Mouse (Mus musculus): ENCODE measurements around the gene St3gal3.

Gene St3gal3

DNA sequence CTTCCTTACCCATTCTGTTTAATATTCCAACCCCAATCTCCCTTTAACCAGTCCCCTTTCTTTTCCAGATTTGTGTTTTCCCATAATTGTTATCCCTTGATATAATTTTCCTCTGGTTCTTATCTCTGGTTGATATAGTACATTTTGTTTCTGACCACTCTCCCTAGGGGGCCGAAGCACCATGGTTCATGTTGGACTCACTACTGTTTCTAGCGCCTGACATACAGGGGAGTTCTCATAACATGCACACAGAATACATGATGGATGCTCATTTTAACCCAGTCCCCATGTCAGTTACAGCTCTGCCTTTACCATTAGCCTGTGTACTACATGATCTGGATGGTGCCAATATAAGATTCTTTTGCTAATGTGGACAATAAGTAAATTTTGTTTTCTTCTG, 246.8 kb downstream of the St3gal3 start:
- DNase-seq = peak; percentile 67

DNA sequence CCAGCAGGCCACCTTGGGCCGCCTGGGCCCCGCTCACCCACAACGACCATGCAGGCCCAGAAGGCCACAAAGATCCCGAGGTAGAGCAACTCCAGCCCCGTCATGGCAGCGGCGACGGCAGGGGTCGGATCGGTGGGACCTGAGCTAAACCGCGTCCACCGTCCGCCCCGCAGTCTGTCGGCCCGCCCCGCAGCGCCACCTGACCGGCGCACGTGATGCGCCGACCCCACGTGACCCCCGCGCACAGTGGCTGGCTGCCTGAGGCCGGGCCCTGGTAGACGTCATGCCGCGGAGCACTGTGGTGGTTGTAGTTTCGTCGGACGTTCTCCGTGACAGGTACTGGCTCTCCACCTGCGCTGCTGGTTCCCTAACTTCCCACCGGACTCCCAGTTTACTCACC, 247.6 kb downstream of the St3gal3 start, which contains the start of gene Atp6v0b:
Gene Atp6v0b, minus strand, starts transcription at position 201 of the 400 bp plus-strand sequence.
- DNase-seq = peak; percentile 95

DNA sequence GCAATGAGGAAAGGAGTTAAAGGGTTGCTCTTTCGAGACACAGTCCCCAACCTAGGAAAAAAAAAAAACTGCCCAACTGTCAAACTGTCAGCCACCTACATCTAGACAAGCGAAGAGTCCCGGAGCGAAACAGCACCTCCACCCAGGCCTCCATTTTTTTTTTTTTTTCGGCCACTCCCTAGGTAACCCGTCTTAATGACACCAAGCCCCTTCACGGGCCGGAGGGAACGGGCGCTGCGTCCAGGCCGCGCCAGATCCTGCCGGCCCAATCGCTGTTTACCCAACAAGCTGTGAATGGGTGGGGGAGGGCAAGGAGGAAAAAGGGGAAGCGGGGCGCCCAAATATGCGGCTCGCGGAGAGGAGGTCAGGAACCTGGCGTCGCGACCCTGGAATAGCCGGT, 248.1 kb downstream of the St3gal3 start:
- DNase-seq = peak; percentile 57

DNA sequence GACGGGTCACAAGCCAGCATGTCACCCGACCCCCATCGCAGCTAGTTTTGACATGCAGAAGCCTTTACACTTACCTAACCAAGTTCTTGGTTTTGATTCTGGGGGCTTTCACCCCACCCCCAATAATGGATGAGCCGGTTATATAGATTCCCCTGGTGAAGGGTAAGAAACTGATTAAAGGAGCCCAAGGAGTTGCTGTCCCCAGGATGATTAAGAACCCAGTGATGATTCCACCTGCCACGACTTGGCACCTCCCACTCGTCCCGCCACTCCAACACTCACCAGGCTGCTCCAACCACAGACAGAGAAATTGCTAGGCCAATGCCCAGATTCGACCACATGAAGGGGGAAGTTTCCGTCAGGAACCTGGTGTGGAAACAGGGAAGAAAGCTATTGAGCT, 248.7 kb downstream of the St3gal3 start:
- peak; percentile 64 for DNase-seq

DNA sequence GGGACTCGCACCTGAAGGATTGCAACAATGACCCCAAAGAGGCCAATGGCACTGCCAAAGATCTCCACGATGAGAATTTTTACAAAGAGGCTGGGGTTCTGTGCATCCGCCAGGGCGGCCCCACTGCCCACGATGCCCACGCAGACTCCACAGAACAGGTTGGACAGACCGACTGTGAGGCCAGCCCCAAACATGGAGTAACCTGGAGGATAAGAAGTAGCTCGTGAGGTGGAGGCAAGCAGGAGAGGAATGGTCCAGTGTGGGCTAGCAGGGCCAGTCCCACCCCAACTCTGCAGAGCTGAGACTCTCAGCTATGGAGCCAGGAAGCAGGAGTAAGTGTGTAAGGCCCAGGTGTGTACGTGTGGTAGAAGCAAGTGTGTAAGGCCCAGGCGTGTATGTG, 249.6 kb downstream of the St3gal3 start:
- DNase-seq = peak; percentile 47

DNA sequence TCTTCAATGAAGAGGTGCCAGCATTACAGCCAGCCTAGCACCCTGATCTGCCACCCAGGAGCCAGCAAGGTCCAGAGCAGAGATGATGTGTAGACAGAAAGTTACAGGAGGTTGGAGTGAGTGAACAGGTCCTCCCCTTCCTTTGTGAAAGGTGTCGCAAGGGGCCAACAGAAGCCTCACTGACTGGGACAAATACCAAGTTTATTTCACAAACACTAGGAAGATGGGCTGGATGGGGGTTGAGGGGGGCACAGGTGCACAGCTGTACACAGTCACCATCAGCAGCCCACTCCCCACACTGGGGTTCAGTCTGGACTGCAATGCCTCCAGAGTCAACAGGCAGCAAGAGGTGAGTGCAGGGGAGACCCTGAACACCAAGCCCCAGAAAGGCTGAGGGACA, 250.6 kb downstream of the St3gal3 start:
- peak; percentile 59 for DNase-seq

DNA sequence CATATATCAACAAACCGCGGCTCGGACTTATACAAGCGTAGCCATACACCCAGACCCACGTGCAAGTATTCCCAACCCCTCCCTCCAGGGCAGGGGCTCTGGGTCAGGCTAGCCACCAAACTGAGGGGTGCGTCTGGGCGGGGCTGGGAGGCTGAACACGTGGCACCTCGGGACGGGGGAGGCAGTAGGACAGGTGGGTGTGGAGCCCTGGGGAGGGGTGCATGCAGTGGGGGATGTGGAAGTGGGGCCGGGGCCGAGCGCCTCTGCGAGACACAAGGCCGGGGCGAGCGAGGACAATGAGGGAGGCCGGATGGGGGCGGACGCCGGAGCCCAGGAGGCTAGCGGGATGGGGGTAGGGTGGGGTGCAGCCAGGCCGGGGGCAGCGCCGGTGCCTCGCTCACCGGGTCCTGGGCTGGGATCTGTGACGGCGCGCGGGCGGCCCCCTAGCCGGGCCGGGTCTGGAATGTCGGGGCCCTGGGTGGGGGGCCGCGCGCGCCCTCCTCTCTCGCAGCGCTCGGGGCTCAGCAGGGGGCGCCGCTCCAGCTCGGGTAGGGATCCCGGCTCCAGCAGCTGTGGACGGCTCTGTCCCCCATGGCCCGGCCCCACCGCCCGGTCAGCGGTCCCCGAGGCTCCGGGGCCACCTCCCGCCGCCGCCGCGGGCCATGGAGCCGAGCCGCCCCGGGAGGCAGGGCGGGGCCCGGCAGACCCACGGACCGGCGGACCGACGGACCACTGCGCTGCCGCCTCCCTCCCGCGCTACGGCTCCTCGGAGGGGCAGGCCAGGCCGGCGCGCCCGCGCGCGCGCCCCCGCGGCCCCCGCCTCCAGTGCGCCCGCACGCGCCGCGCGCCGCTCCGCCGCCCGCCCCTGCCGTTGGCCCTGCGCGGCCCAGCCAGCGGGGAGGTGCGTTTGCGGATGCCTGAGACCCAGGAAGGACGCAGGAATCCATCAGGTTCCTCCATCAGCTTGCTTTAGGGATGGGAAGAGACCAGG, 251.7 kb downstream of the St3gal3 start, which contains the start of gene B4galt2:
Gene B4galt2, minus strand, starts transcription at position 787 of the 991 bp plus-strand sequence.
- DNase-seq = peak; percentile 71
